Mouse (Mus musculus): ENCODE results near the gene Mrpl20.
"Not testable (repeated sequence)": the region's sequence is repeated elsewhere in the genome, so short reads cannot be mapped to it uniquely, and the experiment has no call there.

Gene Mrpl20

GRCm38 (mm10) chr4:155784081-155784701, 18.5 kb upstream of the Mrpl20 start:
- DNase-seq: peak; percentile 91

GRCm38 (mm10) chr4:155785246-155785645, 17.4 kb upstream of the Mrpl20 start:
- no peak for DNase-seq

GRCm38 (mm10) chr4:155785819-155786218, 16.9 kb upstream of the Mrpl20 start, which contains the start of gene Tmem88b:
Gene Tmem88b (minus strand): TSS chr4:155785874.
- no peak for DNase-seq

GRCm38 (mm10) chr4:155788300-155788699, 14.4 kb upstream of the Mrpl20 start:
- DNase-seq: no peak

- not testable (repeated sequence) for DNase-seq
Measured at GRCm38 (mm10) chr4:155788833-155789232, 13.8 kb upstream of the Mrpl20 start.

- no peak for DNase-seq
Measured at GRCm38 (mm10) chr4:155790021-155790489, 12.6 kb upstream of the Mrpl20 start, which contains the start of gene Ankrd65. Gene Ankrd65 (plus strand): TSS chr4:155790439.

- no peak for DNase-seq
Measured at GRCm38 (mm10) chr4:155790650-155791161, 12.0 kb upstream of the Mrpl20 start.

GRCm38 (mm10) chr4:155791240-155791933, 11.3 kb upstream of the Mrpl20 start:
- no peak for DNase-seq

GRCm38 (mm10) chr4:155793730-155794129, 8.9 kb upstream of the Mrpl20 start:
- DNase-seq: no peak

GRCm38 (mm10) chr4:155802075-155802474, 603 bp upstream of the Mrpl20 start:
- DNase-seq: no peak

- peak; percentile 99 for DNase-seq
Measured at GRCm38 (mm10) chr4:155803340-155804041, 813 bp downstream of the Mrpl20 start.

GRCm38 (mm10) chr4:155807841-155808240, 5.2 kb downstream of the Mrpl20 start:
- DNase-seq: no peak

GRCm38 (mm10) chr4:155811929-155812664, 9.4 kb downstream of the Mrpl20 start, which contains the start of gene Ccnl2:
Gene Ccnl2 (plus strand): TSS chr4:155812489.
- peak; percentile 95 for DNase-seq

GRCm38 (mm10) chr4:155812665-155813181, 10.0 kb downstream of the Mrpl20 start:
- peak in 1 of 2 experiments; percentile 66 for DNase-seq

- no peak for DNase-seq
Measured at GRCm38 (mm10) chr4:155817533-155817932, 14.9 kb downstream of the Mrpl20 start.

- peak in 1 of 2 experiments; percentile 61 for DNase-seq
Measured at GRCm38 (mm10) chr4:155821025-155821424, 18.3 kb downstream of the Mrpl20 start.

GRCm38 (mm10) chr4:155823443-155823842, 20.8 kb downstream of the Mrpl20 start:
- no peak for DNase-seq

GRCm38 (mm10) chr4:155829866-155830265, 27.2 kb downstream of the Mrpl20 start:
- DNase-seq: no peak

- DNase-seq: no peak
Measured at GRCm38 (mm10) chr4:155830596-155830995, 27.9 kb downstream of the Mrpl20 start.

- DNase-seq: peak; percentile 98 to 99
Measured at GRCm38 (mm10) chr4:155831205-155831766, 28.6 kb downstream of the Mrpl20 start, which contains the start of gene Aurkaip1. Gene Aurkaip1 (plus strand): TSS chr4:155831272.

GRCm38 (mm10) chr4:155831831-155832230, 29.2 kb downstream of the Mrpl20 start:
- peak in 1 of 2 experiments; percentile 56 for DNase-seq

- DNase-seq: peak in 1 of 2 experiments; percentile 20
Measured at GRCm38 (mm10) chr4:155832321-155832720, 29.6 kb downstream of the Mrpl20 start.

Data from cerebellum, postnatal 14 days (tissue).